Mouse (Mus musculus): Measurements from ENCODE around the gene Arhgap31. TPM values are rescaled to one million over a fixed set of nuclear protein-coding genes. Genes with fewer than 3 reads are reported as not detected.
A peak's percentile ranks its signal among the peaks of the same experiment; 100 is the strongest.
"Not testable (repeated sequence)": the region's sequence is repeated elsewhere in the genome, so short reads cannot be mapped to it uniquely, and the experiment has no call there.

The Arhgap31 gene
- polyA plus RNA-seq, 1 experiment from 2014 or later = 4.5 TPM

- no peaks in the 10 kb centered on the region for H3K4me1 ChIP-seq (replicated peaks; ENCODE audit: control insufficient read depth, insufficient read depth, low read length)
- H3K4me3 ChIP-seq (replicated peaks; ENCODE audit: low read length) = no peak overlapping the region
- H3K36me3 ChIP-seq (ENCODE audit: control insufficient read depth, insufficient read depth) = no peaks in the 10 kb centered on the region
- H3K27me3 ChIP-seq (replicated peaks; ENCODE audit: control insufficient read depth, insufficient read depth, low read length) = no peaks in the 10 kb centered on the region
- no peak overlapping the region for H3K27ac ChIP-seq (ENCODE audit: low read length)
- no peak overlapping the region for H3K4me2 ChIP-seq (ENCODE audit: low read length)
- H3K9me3 ChIP-seq (ENCODE audit: control insufficient read depth, low read length) = no peaks in the 10 kb centered on the region
- ATAC-seq = peak; percentile 86
- 63% methylated on average over 15 of the region's 15 CpGs for WGBS
- no peak overlapping the region for H3K9ac ChIP-seq (replicated peaks; ENCODE audit: low read depth, low read length)
Observed at GRCm38 (mm10) chr16:38729610-38730288, 16.7 kb upstream of the Arhgap31 start.

DNA sequence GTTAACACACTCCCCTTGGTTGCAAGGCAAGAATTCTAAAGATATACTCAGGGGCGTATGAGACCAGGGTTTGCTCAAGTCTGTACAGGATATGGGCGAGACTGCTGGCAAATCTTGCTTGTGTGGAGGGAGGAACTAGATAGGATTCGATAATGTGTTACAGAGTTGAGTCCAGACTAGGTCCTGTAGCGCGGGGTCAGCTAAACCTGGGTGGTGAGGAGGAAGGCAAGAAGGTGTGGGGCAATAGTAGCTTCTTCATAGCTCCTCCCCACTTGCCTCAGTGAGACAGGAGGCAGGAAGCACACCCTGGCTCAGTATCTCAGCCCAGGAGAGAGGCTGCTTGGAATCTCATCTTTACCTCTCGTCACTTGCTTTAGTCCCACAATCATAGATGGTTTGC lies 16.1 kb upstream of the Arhgap31 start:
- WGBS = 89% methylated on average over 6 of the region's 6 CpGs
- no peak overlapping the region for H3K27ac ChIP-seq (ENCODE audit: low read length)
- no peaks in the 10 kb centered on the region for H3K4me1 ChIP-seq (replicated peaks; ENCODE audit: control insufficient read depth, insufficient read depth, low read length)
- no peak overlapping the region for H3K4me2 ChIP-seq (ENCODE audit: low read length)
- no peaks in the 10 kb centered on the region for H3K36me3 ChIP-seq (ENCODE audit: control insufficient read depth, insufficient read depth)
- H3K4me3 ChIP-seq (replicated peaks; ENCODE audit: low read length) = no peak overlapping the region
- no peaks in the 10 kb centered on the region for H3K9me3 ChIP-seq (ENCODE audit: control insufficient read depth, low read length)
- ATAC-seq = no peak
- H3K27me3 ChIP-seq (replicated peaks; ENCODE audit: control insufficient read depth, insufficient read depth, low read length) = no peaks in the 10 kb centered on the region
- no peak overlapping the region for H3K9ac ChIP-seq (replicated peaks; ENCODE audit: low read depth, low read length)

GRCm38 (mm10) chr16:38728576-38729132 lies 15.6 kb upstream of the Arhgap31 start:
- 96% methylated on average over 15 of the region's 15 CpGs for WGBS

GRCm38 (mm10) chr16:38724974-38725373 lies 11.9 kb upstream of the Arhgap31 start:
- Histone ChIP-seq H3K36me3 (ENCODE audit: control insufficient read depth, insufficient read depth) (no peaks in the 10 kb centered on the region), H3K4me2 (ENCODE audit: low read length) (no peak overlapping the region), H3K9ac (replicated peaks; ENCODE audit: low read depth, low read length) (no peak overlapping the region), H3K4me3 (replicated peaks; ENCODE audit: low read length) (no peak overlapping the region), H3K27ac (ENCODE audit: low read length) (no peak overlapping the region), H3K27me3 (replicated peaks; ENCODE audit: control insufficient read depth, insufficient read depth, low read length) (no peaks in the 10 kb centered on the region), H3K9me3 (ENCODE audit: control insufficient read depth, low read length) (no peaks in the 10 kb centered on the region), H3K4me1 (replicated peaks; ENCODE audit: control insufficient read depth, insufficient read depth, low read length) (no peaks in the 10 kb centered on the region)
- WGBS = 43% methylated on average over 13 of the region's 13 CpGs
- no peak for ATAC-seq

More at GRCm38 (mm10) chr16:38728576-38729132, 15.6 kb upstream of the Arhgap31 start:
- Histone ChIP-seq H3K4me1 (replicated peaks; ENCODE audit: control insufficient read depth, insufficient read depth, low read length) (no peaks in the 10 kb centered on the region), H3K4me2 (ENCODE audit: low read length) (no peak overlapping the region), H3K9ac (replicated peaks; ENCODE audit: low read depth, low read length) (no peak overlapping the region), H3K4me3 (replicated peaks; ENCODE audit: low read length) (no peak overlapping the region), H3K27me3 (replicated peaks; ENCODE audit: control insufficient read depth, insufficient read depth, low read length) (no peaks in the 10 kb centered on the region), H3K9me3 (ENCODE audit: control insufficient read depth, low read length) (no peaks in the 10 kb centered on the region), H3K36me3 (ENCODE audit: control insufficient read depth, insufficient read depth) (no peaks in the 10 kb centered on the region), H3K27ac (ENCODE audit: low read length) (no peak overlapping the region)
- no peak for ATAC-seq

GRCm38 (mm10) chr16:38724256-38724655 lies 11.2 kb upstream of the Arhgap31 start:
- no peaks in the 10 kb centered on the region for H3K27me3 ChIP-seq (replicated peaks; ENCODE audit: control insufficient read depth, insufficient read depth, low read length)
- WGBS = 86% methylated on average over 8 of the region's 8 CpGs
- H3K27ac ChIP-seq (ENCODE audit: low read length) = no peak overlapping the region
- no peak overlapping the region for H3K9ac ChIP-seq (replicated peaks; ENCODE audit: low read depth, low read length)
- no peak overlapping the region for H3K4me2 ChIP-seq (ENCODE audit: low read length)
- ATAC-seq = no peak
- no peaks in the 10 kb centered on the region for H3K4me1 ChIP-seq (replicated peaks; ENCODE audit: control insufficient read depth, insufficient read depth, low read length)
- no peaks in the 10 kb centered on the region for H3K36me3 ChIP-seq (ENCODE audit: control insufficient read depth, insufficient read depth)
- H3K9me3 ChIP-seq (ENCODE audit: control insufficient read depth, low read length) = no peaks in the 10 kb centered on the region
- no peak overlapping the region for H3K4me3 ChIP-seq (replicated peaks; ENCODE audit: low read length)

DNA sequence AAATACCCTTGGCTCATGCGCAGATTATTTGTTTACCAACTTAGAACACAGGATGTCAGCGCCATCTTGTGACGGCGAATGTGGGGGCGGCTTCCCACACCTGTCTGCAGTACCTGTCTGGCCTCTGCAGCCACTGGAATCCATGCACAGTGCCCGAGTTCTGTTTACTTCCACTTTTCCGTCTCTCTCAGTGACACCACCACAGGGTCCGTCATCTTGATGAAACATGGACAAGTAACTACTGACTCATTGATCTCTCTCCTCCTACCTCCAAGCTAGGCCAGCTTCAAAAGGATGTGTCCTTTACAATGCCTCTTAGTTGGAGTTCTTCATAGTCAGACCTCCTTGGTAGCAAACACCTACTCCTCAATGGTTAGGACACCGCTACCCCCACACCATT lies 8.3 kb upstream of the Arhgap31 start:
- ATAC-seq = no peak
- 91% methylated on average over 8 of the region's 9 CpGs for WGBS
- Histone ChIP-seq H3K9ac (replicated peaks; ENCODE audit: low read depth, low read length) (no peak overlapping the region), H3K4me1 (replicated peaks; ENCODE audit: control insufficient read depth, insufficient read depth, low read length) (no peaks in the 10 kb centered on the region), H3K27me3 (replicated peaks; ENCODE audit: control insufficient read depth, insufficient read depth, low read length) (no peaks in the 10 kb centered on the region), H3K4me2 (ENCODE audit: low read length) (no peak overlapping the region), H3K9me3 (ENCODE audit: control insufficient read depth, low read length) (no peaks in the 10 kb centered on the region), H3K4me3 (replicated peaks; ENCODE audit: low read length) (no peak overlapping the region), H3K36me3 (ENCODE audit: control insufficient read depth, insufficient read depth) (no peaks in the 10 kb centered on the region), H3K27ac (ENCODE audit: low read length) (no peak overlapping the region)

DNA sequence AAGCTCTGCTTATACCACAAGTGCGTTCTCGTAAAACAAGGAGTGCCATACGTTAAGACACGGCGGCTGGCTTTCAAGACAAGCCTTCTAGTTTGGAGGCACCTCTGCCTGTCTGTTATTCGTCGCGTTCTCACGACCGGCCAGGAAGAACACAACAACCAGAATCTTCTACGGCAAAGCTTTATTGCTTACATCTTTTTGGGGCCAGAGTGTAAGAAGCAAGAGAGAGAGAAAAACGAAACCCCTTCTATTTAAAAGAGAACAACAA lies 1.1 kb upstream of the Arhgap31 start:
- ATAC-seq; H3K36me3 ChIP-seq (ENCODE audit: control insufficient read depth, insufficient read depth); H3K9me3 ChIP-seq (ENCODE audit: control insufficient read depth, low read length); H3K9ac ChIP-seq (replicated peaks; ENCODE audit: low read depth, low read length); H3K27ac ChIP-seq (ENCODE audit: low read length); H3K4me1 ChIP-seq (replicated peaks; ENCODE audit: control insufficient read depth, insufficient read depth, low read length); H3K27me3 ChIP-seq (replicated peaks; ENCODE audit: control insufficient read depth, insufficient read depth, low read length): not testable (repeated sequence)
- WGBS = 60% methylated on average over 11 of the region's 12 CpGs
- H3K4me2 ChIP-seq (ENCODE audit: low read length) = peak overlapping the region; percentile 42
- H3K4me3 ChIP-seq (replicated peaks; ENCODE audit: low read length) = 0 out of 2 replicates have a peak overlapping the region, but pooled peaks have one; percentile 5

DNA sequence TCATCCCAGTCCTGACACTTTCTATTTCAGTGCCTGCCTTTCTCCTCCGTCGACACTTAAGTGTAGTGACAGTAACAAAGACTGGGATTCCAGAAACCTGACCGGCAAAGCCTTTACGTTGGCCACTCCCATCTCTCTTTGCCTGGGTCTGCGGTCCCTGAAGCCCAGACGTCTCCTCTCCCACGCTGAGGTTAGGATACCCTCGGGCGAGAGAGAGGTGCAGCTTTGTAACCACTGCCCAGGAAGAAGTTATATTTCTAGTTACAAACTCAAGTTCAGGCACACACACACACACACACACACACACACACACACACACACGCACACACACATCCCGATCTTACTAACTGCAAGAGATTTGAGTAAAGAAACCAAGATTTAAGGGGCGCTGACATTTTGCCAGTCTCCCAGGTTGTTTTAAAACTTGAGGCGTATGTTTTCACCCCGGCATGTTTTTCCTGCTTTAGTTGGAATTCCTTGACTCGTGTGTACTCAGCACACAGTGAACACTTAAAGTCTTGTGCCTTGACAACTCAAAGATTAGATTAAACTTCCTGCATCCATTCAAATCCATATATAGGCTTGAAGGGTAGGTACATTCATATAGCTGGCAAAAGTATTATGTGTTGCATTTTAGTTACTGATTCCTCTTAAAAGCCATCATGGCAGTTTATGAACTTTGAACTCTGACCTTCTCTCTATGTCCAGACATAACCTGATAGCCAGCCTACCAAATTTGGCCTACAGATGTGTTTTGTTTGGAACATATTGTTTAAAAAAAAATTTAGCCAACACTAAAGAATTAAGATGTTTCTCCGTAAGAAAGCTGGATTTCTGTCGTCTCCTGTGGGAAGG lies 557 bp upstream of the Arhgap31 start:
- Histone ChIP-seq H3K36me3 (ENCODE audit: control insufficient read depth, insufficient read depth) (no peaks in the 10 kb centered on the region), H3K4me1 (replicated peaks; ENCODE audit: control insufficient read depth, insufficient read depth, low read length) (peaks cover 5% of the 10 kb centered on the region), H3K9ac (replicated peaks; ENCODE audit: low read depth, low read length) (peak overlapping the region; percentile 75), H3K27ac (ENCODE audit: low read length) (peak overlapping the region; percentile 64), H3K9me3 (ENCODE audit: control insufficient read depth, low read length) (no peaks in the 10 kb centered on the region), H3K4me3 (replicated peaks; ENCODE audit: low read length) (peak overlapping the region; percentile 77), H3K27me3 (replicated peaks; ENCODE audit: control insufficient read depth, insufficient read depth, low read length) (no peaks in the 10 kb centered on the region), H3K4me2 (ENCODE audit: low read length) (peak overlapping the region; percentile 90)
- WGBS = 27% methylated on average over 17 of the region's 17 CpGs
- ATAC-seq = peak; percentile 43

DNA sequence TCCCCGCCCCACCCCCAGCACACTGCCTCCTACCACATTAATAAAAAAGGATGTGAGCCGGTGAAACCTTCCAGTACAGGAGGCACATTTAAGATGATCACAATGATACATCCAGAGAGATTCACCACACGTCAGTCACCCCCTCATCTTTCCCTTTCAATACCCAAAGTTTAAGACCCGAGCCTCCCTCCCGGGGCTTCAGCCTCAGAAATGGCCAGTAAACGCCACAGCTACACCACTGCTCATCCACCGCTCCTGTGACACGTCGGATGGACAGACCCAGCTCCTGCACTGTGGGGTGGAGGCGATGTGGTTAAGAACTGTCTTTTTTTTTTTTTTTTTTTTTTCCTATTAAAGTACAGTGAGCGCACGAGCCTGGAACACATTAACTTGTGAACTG lies 969 bp downstream of the Arhgap31 start:
- Histone ChIP-seq H3K4me1 (replicated peaks; ENCODE audit: control insufficient read depth, insufficient read depth, low read length) (peaks cover 5% of the 10 kb centered on the region), H3K9ac (replicated peaks; ENCODE audit: low read depth, low read length) (peak overlapping the region; percentile 75), H3K27ac (ENCODE audit: low read length) (no peak overlapping the region), H3K4me3 (replicated peaks; ENCODE audit: low read length) (peak overlapping the region; percentile 77), H3K27me3 (replicated peaks; ENCODE audit: control insufficient read depth, insufficient read depth, low read length) (no peaks in the 10 kb centered on the region), H3K9me3 (ENCODE audit: control insufficient read depth, low read length) (no peaks in the 10 kb centered on the region), H3K4me2 (ENCODE audit: low read length) (peak overlapping the region; percentile 90), H3K36me3 (ENCODE audit: control insufficient read depth, insufficient read depth) (no peaks in the 10 kb centered on the region)
- 0 out of 2 replicates have a peak, but pooled peaks have one; percentile 10 for ATAC-seq
- WGBS = 7% methylated on average over 12 of the region's 12 CpGs

Measured in forebrain, embryonic 16.5 days (tissue).